Mouse (Mus musculus) cerebellum, adult 9-10 months (tissue): ENCODE results near the gene Cnmd.
A peak's percentile ranks its signal among the peaks of the same experiment; 100 is the strongest.

ENCODE experiments used
- DNase-seq: peaks from one replicate; pipeline ENCODE4 v3.0.0; 2022

Gene Cnmd

DNA sequence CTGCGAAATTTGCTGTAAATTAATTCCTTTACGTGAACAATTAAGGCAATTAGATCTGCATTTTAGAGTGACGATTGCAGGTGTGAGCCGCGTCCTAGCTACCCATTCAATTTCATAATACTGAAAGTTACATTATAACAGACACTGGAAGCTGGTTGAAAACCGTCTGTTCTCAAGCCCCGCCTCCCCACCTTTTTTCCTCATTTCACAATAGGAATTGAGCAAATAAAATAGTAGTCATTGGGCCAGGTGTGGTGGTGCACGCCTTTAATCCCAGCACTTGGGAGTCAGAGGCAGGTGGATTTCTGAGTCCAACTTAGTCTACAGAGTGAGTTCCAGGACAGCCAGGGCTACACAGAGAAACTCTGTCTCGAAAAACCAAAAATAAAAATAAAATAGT lies 19.9 kb downstream of the Cnmd start:
- DNase-seq: no peak

DNA sequence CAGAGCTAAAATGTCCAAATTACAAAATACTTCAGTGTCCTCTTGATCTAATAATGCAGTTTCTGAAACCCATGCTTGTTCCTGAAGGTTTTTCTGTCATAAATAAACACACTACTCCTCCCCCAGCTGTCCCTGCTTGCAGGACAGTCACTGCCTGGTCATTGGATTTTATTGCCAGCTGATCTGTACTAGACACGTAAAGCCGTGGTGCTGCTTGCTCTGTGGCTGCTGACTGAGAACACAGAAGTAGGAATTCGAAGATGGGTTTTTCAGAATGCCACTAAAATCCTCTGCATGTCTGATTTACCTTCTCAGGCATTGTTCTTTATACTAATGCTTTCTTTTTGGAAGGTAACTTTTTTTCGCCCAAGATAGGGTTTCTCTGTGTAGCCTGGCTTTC lies 25.2 kb downstream of the Cnmd start:
- no peak for DNase-seq

- DNase-seq: no peak
Observed at GRCm38 (mm10) chr14:79633196-79633595, 28.8 kb downstream of the Cnmd start.

GRCm38 (mm10) chr14:79632330-79632729 lies 29.6 kb downstream of the Cnmd start:
- no peak for DNase-seq

- DNase-seq: no peak
Observed at GRCm38 (mm10) chr14:79621143-79621542, 40.8 kb downstream of the Cnmd start.

- DNase-seq: no peak
Observed at GRCm38 (mm10) chr14:79619802-79620201, 42.2 kb downstream of the Cnmd start.

GRCm38 (mm10) chr14:79617121-79617828 lies 44.7 kb downstream of the Cnmd start:
- DNase-seq: peak; percentile 21

- no peak for DNase-seq
Observed at GRCm38 (mm10) chr14:79608286-79608685, 53.7 kb downstream of the Cnmd start.

DNA sequence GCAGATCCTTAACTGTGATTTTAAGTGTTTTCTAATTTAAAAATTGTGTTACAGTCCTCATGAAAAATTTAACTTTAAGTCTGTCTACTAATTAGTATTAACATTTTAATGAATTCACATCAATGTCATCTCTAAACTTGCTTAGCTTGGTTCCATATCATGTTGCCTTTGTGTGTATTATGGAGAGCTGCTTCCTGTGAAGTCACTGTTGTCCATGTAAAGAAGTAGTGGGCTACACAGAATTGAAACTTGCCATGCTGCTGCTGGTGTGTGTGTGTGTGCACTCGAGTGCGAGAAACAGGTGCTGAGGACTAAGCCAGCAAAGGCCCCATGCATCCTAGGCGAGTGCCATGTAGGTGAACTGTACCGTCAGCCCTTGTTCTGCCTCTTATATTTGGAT lies 54.6 kb downstream of the Cnmd start:
- no peak for DNase-seq

GRCm38 (mm10) chr14:79606867-79607266 lies 55.1 kb downstream of the Cnmd start:
- no peak for DNase-seq

DNA sequence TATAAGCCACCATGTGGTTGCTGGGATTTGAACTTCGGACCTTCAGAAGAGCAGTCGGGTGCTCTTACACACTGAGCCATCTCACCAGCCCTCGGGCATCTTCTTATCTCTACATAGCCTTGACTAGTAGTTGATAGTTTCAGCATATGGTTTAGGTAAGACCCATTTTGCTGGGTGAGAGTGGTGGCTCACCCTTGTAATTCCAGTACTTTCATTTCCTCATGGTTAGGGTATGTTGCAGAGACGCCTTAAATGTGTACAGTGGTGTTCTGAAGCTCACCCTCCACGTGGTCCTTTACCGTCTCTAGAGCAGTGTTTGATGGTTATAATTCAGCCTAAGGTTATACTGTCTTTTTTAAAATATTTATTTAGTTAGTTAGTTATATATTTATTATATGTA lies 55.6 kb downstream of the Cnmd start:
- DNase-seq: no peak

GRCm38 (mm10) chr14:79605881-79606280 lies 56.1 kb downstream of the Cnmd start:
- no peak for DNase-seq

GRCm38 (mm10) chr14:79596602-79597001 lies 65.4 kb downstream of the Cnmd start:
- DNase-seq: no peak

DNA sequence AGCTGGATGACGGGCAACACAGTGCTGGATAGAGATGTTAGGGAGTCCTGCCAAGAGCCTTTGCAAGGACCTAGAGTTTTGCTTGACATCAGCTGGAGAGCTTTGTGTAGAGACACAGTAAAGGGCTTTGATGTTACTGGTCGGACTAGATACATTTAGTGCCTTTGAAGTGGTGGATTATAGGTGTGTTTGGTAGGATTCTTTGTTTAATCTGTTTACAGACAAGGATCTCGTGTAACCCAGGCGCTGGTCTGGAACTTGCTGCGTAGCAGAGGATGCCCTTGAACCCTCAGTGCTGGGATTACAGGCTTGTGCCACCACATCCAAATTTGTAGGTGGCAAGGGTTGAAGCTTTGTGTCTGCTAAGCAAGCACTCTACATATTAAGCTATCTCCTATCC lies 67.9 kb downstream of the Cnmd start:
- no peak for DNase-seq

GRCm38 (mm10) chr14:79591611-79592010 lies 70.4 kb downstream of the Cnmd start:
- DNase-seq: no peak

DNA sequence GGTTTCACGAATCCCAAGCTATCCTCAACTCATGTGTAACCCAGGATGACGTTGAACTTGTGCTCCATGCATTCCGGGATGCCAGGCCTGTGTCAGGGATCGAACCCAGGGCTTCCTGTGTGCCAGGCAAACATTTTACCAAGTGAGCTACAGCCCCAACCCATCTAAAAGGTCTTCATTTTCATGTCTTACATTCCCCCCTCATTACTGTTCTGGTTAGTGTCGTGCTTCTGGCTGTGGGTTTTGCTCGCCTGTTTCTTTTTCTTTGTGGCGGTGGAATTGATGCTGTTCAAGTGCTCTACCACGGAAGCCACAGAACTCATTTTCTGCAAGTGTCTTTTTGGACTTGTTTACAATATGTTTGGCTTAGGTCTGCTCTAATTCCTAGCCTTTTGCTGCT lies 71.1 kb downstream of the Cnmd start:
- no peak for DNase-seq

GRCm38 (mm10) chr14:79589401-79589800 lies 72.6 kb downstream of the Cnmd start:
- DNase-seq: no peak

GRCm38 (mm10) chr14:79588534-79588951 lies 73.4 kb downstream of the Cnmd start:
- peak; percentile 48 for DNase-seq

- no peak for DNase-seq
Observed at GRCm38 (mm10) chr14:79587852-79588229, 74.1 kb downstream of the Cnmd start.
